Mouse (Mus musculus) liver, embryonic 15.5 days (tissue): ENCODE measurements around the gene Col4a4. TPM values are rescaled to one million over a fixed set of nuclear protein-coding genes. Genes with fewer than 3 reads are reported as not detected.
A peak's percentile ranks its signal among the peaks of the same experiment; 100 is the strongest.

ENCODE experiments used
- ATAC-seq: fragments of 200-750 bp; cut with Nextera tagmentation; 2 replicates; pipeline ENCODE4 v1.8.0; 2017; ENCODE audit warnings: moderate number of reproducible peaks, mild to moderate bottlenecking, moderate library complexity; ENCODE audit not compliant: insufficient read depth
- H3K27ac ChIP-seq: fragments of 300-500 bp; sonication (generic); replicated peaks from 2 replicates; pipeline ENCODE4 v1.5.1; 2015; ENCODE audit warnings: mild to moderate bottlenecking, inconsistent platforms
- H3K27me3 ChIP-seq: fragments of 300-500 bp; sonication (generic); 2 replicates; pipeline ENCODE4 v1.6.1; 2015; ENCODE audit warnings: mild to moderate bottlenecking, inconsistent platforms
- H3K36me3 ChIP-seq: fragments of 300-500 bp; sonication (generic); replicated peaks from 2 replicates; pipeline ENCODE4 v1.6.1; 2015; ENCODE audit warnings: moderate library complexity, mild to moderate bottlenecking, inconsistent platforms
- H3K4me1 ChIP-seq: fragments of 300-500 bp; sonication (generic); replicated peaks from 2 replicates; pipeline ENCODE4 v1.6.1; 2015; ENCODE audit warnings: inconsistent platforms
- H3K4me2 ChIP-seq: fragments of 300-500 bp; sonication (generic); 2 replicates; pipeline ENCODE4 v1.6.1; 2015; ENCODE audit warnings: moderate library complexity, mild to moderate bottlenecking, inconsistent platforms
- H3K4me3 ChIP-seq: fragments of 300-500 bp; sonication (generic); replicated peaks from 2 replicates; pipeline ENCODE4 v1.5.1; 2015; ENCODE audit warnings: mild to moderate bottlenecking, inconsistent platforms
- H3K9ac ChIP-seq: fragments of 300-500 bp; sonication (generic); 2 replicates; pipeline ENCODE4 v1.6.1; 2015; ENCODE audit warnings: moderate library complexity, mild to moderate bottlenecking, inconsistent platforms
- H3K9me3 ChIP-seq: fragments of 300-500 bp; sonication (generic); replicated peaks from 2 replicates; pipeline ENCODE4 v1.6.1; 2016; ENCODE audit warnings: inconsistent platforms
- WGBS: fragments of 180-500 bp; shearing (Covaris S2); methylation state at CpG from one replicate; pipeline ENCODE4 v1.1.7; 2015; ENCODE audit warnings: mixed read lengths; ENCODE audit not compliant: insufficient replicate concordance; 5-methylcytosine and 5-hydroxymethylcytosine counted together
- polyA plus RNA-seq: library from polyadenylated mRNA; unstranded; fragments of >200 nt; fragmentation: Nextera tagmentation; extraction: Ambion mirVana; gene quantifications from 2 replicates; pipeline ENCODE4 v1.2.1, GENCODE M21; 2015

Gene Col4a4
- 0.13 and 0.14 TPM in 2 replicates for polyA plus RNA-seq

GRCm38 (mm10) chr1:82586713-82587399 is at the start of gene Col4a4, which contains the start of gene Col4a3:
Gene Col4a4 (minus strand): TSS chr1:82586849.
Gene Col4a3 (plus strand): TSS chr1:82586921.
- Histone ChIP-seq H3K9ac (no peak within 1 kb of the TSS), H3K27me3 (peaks cover 24% of the 10 kb centered on the region), H3K4me1 (no peaks in the 10 kb centered on the region), H3K9me3 (no peaks in the 10 kb centered on the region), H3K27ac (no peak within 1 kb of the TSS), H3K36me3 (no peaks in the 10 kb centered on the region), H3K4me2 (no peak within 1 kb of the TSS), H3K4me3 (no peak within 1 kb of the TSS)
- 6% methylated on average over 34 of the region's 34 CpGs for WGBS
- no peak for ATAC-seq

DNA sequence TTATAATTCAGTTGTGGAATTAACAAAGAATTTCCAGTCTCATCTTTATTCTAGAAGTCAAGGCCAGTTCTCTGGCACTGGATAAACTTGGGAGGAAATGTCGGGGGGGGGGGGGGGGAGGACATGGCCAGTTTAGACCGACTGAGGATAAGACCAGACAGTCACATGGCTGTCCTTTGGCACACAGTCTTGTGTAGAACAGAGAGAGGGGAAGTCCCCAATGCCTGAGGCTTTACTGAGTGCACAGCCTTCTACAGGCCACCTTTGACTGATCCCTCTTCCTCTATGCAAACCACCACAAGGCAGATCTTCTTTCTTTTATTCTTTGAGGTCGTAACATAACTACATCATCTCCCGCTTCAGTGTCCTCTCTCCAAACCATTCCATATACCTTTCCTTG is 49.7 kb upstream of the Col4a4 start:
- H3K4me2 ChIP-seq: no peak overlapping the region

GRCm38 (mm10) chr1:82635254-82635620 is 48.6 kb upstream of the Col4a4 start:
- Histone ChIP-seq H3K4me1 (peaks cover 19% of the 10 kb centered on the region), H3K4me3 (no peak overlapping the region), H3K9me3 (no peaks in the 10 kb centered on the region), H3K4me2 (no peak overlapping the region), H3K9ac (no peak overlapping the region), H3K36me3 (no peaks in the 10 kb centered on the region), H3K27me3 (no peaks in the 10 kb centered on the region), H3K27ac (no peak overlapping the region)
- ATAC-seq: no peak
- 75% methylated on average over 9 of the region's 9 CpGs for WGBS

More for the DNA sequence above, 49.7 kb upstream of the Col4a4 start:
- Histone ChIP-seq H3K9me3 (no peaks in the 10 kb centered on the region), H3K27ac (no peak overlapping the region), H3K9ac (no peak overlapping the region), H3K4me3 (no peak overlapping the region), H3K27me3 (no peaks in the 10 kb centered on the region), H3K4me1 (peaks cover 23% of the 10 kb centered on the region), H3K36me3 (no peaks in the 10 kb centered on the region)
- 55% methylated on average over 4 of the region's 4 CpGs for WGBS
- ATAC-seq: no peak

GRCm38 (mm10) chr1:82634545-82635253 is 48.0 kb upstream of the Col4a4 start:
- Histone ChIP-seq H3K4me1 (peaks cover 15% of the 10 kb centered on the region), H3K4me3 (no peak overlapping the region), H3K9me3 (no peaks in the 10 kb centered on the region), H3K27ac (no peak overlapping the region), H3K27me3 (no peaks in the 10 kb centered on the region), H3K4me2 (no peak overlapping the region), H3K9ac (no peak overlapping the region), H3K36me3 (no peaks in the 10 kb centered on the region)
- WGBS: 68% methylated on average over 19 of the region's 19 CpGs
- ATAC-seq: no peak

DNA sequence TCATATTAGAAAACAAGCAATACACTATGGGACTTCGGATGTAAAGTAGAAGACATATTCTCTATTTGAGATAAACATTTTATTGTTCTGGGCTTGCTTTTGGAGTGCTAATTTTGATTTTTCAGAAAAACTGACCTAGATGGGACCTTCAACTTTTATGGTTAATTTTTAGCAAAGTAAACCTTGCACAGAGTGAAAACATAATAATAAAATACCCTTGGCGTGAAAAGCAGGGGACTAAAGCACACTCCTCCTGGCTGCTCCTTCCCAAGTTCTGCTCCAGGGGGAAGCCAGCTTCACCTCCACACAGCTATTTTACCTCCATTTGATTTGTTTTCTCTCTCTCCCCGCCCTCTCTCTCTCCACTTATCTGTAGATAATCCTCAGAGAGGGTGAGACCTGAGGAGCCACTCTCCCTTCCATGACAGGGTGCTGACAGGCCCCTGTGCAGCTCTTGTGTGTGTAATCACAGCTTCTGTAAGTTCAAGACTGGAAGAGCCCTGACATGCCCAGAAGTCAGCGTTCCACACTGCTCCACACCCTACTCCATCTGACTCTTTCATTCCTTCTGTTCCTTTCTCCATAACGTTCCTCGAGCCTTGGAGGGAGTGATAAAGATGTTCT is 44.6 kb upstream of the Col4a4 start:
- H3K9me3 ChIP-seq: no peaks in the 10 kb centered on the region
- 47% methylated on average over 6 of the region's 6 CpGs for WGBS
- no peak overlapping the region for H3K9ac ChIP-seq
- ATAC-seq: no peak
- H3K4me3 ChIP-seq: no peak overlapping the region
- no peaks in the 10 kb centered on the region for H3K27me3 ChIP-seq
- no peaks in the 10 kb centered on the region for H3K36me3 ChIP-seq
- peaks cover 11% of the 10 kb centered on the region for H3K4me1 ChIP-seq
- H3K27ac ChIP-seq: no peak overlapping the region
- H3K4me2 ChIP-seq: no peak overlapping the region

DNA sequence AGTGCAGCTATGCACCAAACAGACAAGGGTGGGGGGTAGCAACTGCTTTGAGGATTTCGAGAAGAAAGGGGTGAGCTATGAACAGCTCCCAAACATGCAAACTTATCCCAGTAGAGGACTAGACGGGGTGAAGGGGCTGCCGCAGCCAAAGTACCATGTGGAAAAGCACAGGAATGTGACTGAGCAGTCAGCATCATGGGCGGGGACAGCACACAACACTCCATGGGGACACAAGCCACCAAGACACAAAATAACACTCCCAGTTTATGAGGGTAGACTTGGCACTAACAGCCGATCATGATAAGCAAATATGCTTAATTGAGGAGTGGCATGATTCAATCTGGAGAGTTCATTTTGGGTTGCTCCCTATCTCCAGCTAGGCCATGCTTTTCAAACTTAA is 42.8 kb upstream of the Col4a4 start:
- Histone ChIP-seq H3K36me3 (no peaks in the 10 kb centered on the region), H3K27me3 (no peaks in the 10 kb centered on the region), H3K27ac (no peak overlapping the region), H3K4me3 (no peak overlapping the region), H3K9me3 (no peaks in the 10 kb centered on the region), H3K4me2 (no peak overlapping the region), H3K4me1 (peaks cover 17% of the 10 kb centered on the region), H3K9ac (no peak overlapping the region)
- WGBS: 54% methylated on average over 5 of the region's 5 CpGs
- ATAC-seq: no peak

- Histone ChIP-seq H3K9ac (no peak overlapping the region), H3K27ac (no peak overlapping the region), H3K9me3 (no peaks in the 10 kb centered on the region), H3K27me3 (no peaks in the 10 kb centered on the region), H3K4me2 (no peak overlapping the region), H3K4me1 (peaks cover 17% of the 10 kb centered on the region), H3K4me3 (no peak overlapping the region), H3K36me3 (no peaks in the 10 kb centered on the region)
- WGBS: 14% methylated on average over 4 of the region's 4 CpGs
- ATAC-seq: peak; percentile 28; the same call in 1 of the 2 replicates
Observed at GRCm38 (mm10) chr1:82627652-82628051, 41.0 kb upstream of the Col4a4 start.

GRCm38 (mm10) chr1:82625474-82625873 is 38.8 kb upstream of the Col4a4 start:
- WGBS: 15% methylated on average over 2 of the region's 2 CpGs
- peaks cover 17% of the 10 kb centered on the region for H3K4me1 ChIP-seq
- no peak overlapping the region for H3K27ac ChIP-seq
- H3K4me2 ChIP-seq: no peak overlapping the region
- H3K27me3 ChIP-seq: no peaks in the 10 kb centered on the region
- no peaks in the 10 kb centered on the region for H3K36me3 ChIP-seq
- no peaks in the 10 kb centered on the region for H3K9me3 ChIP-seq
- ATAC-seq: no peak
- no peak overlapping the region for H3K9ac ChIP-seq
- no peak overlapping the region for H3K4me3 ChIP-seq

DNA sequence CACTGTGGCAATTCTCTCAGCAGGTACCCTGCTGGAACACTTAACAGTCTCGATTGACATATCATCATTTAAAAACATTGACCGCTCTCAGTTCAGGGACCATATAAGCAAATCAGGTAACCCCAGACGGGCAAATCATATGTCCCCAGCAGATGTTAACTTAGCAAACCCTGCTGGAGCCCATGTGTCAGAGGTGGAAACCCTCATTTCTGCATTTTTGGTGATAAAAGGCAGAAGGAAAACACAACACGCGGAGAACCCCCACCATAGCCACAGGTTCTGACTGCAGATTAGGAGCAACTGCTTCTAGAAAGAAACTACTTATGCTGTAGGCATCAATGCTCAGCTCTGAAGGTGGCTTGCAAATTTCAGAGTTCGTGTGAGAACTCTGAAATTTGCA is 38.3 kb upstream of the Col4a4 start:
- H3K4me2 ChIP-seq: no peak overlapping the region
- no peaks in the 10 kb centered on the region for H3K36me3 ChIP-seq
- WGBS: 18% methylated on average over 6 of the region's 6 CpGs
- peak; percentile 44 for ATAC-seq
- no peak overlapping the region for H3K27ac ChIP-seq
- no peak overlapping the region for H3K4me3 ChIP-seq
- no peaks in the 10 kb centered on the region for H3K27me3 ChIP-seq
- no peak overlapping the region for H3K9ac ChIP-seq
- no peaks in the 10 kb centered on the region for H3K9me3 ChIP-seq
- peaks cover 17% of the 10 kb centered on the region for H3K4me1 ChIP-seq

DNA sequence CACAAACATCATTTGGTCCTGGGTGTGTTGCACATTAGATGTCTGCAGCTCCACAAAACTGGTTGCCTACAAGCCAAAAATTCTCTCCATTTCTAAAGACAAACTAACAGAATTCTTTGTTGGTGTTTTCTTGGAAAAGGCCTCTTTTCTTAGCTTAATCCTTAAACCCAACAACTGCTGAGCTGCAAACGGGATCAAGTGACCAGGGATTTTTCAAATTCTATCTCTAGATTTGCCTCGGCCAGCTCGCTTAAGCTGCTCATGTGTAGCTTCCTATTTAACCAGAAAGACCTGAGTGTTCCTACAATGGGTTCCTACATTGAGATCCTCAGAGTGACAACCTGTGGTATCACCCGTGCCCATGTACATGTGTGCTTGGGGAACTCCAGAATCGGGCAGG is 33.3 kb upstream of the Col4a4 start:
- 57% methylated on average over 5 of the region's 5 CpGs for WGBS
- Histone ChIP-seq H3K4me3 (no peak overlapping the region), H3K27ac (no peak overlapping the region), H3K4me2 (no peak overlapping the region), H3K27me3 (no peaks in the 10 kb centered on the region; the same call in 1 of the 2 replicates), H3K9me3 (no peaks in the 10 kb centered on the region), H3K36me3 (no peaks in the 10 kb centered on the region), H3K9ac (no peak overlapping the region), H3K4me1 (peaks cover 2% of the 10 kb centered on the region; the same call in 1 of the 2 replicates)
- ATAC-seq: no peak

- H3K9me3 ChIP-seq: no peaks in the 10 kb centered on the region
- H3K27ac ChIP-seq: no peak overlapping the region
- H3K27me3 ChIP-seq: no peaks in the 10 kb centered on the region; the same call in 1 of the 2 replicates
- no peaks in the 10 kb centered on the region for H3K36me3 ChIP-seq
- H3K4me3 ChIP-seq: no peak overlapping the region
- 36% methylated on average over 5 of the region's 5 CpGs for WGBS
- ATAC-seq: no peak
- no peaks in the 10 kb centered on the region for H3K4me1 ChIP-seq
- H3K4me2 ChIP-seq: no peak overlapping the region
- no peak overlapping the region for H3K9ac ChIP-seq
Observed at GRCm38 (mm10) chr1:82618592-82618991, 31.9 kb upstream of the Col4a4 start.
